Mouse (Mus musculus): ENCODE data around the gene Bnc1.

GRCm38 (mm10) chr7:82004228-82004627 is 12.1 kb upstream of the Bnc1 start:
- TF ChIP-seq CTCF (IDR thresholded peaks at IDR 0.05; ENCODE audit: control insufficient read depth, insufficient read depth, insufficient read length) (no peak), USF1 (IDR thresholded peaks at IDR 0.05; ENCODE audit: low read depth) (no peak), MAX (IDR thresholded peaks at IDR 0.05) (no peak), MYOG (IDR thresholded peaks at IDR 0.05; ENCODE audit: control insufficient read depth, extremely low read depth, insufficient read length) (no peak), MYOD1 (IDR thresholded peaks at IDR 0.05; ENCODE audit: control insufficient read depth, insufficient read length, low read depth) (no peak)
